Mouse (Mus musculus): ENCODE data around the gene Gpr132. TPM values are rescaled to one million over a fixed set of nuclear protein-coding genes. Genes with fewer than 3 reads are reported as not detected.

Gpr132 gene
- total RNA-seq (2012; rRNA removed), result 6.5 and 6.8 TPM in 2 replicates
- polyA plus RNA-seq (2012; ENCODE audit: insufficient read depth in 1 of 2, insufficient read length in 2 of 2, low read depth in 1 of 2, low replicate concordance in 2 of 2, missing spikeins in 1 of 2), result 1 to 10 TPM in 1 of 2 experiments, not detected in 1; 5.4 TPM

- H3K9me3 ChIP-seq (replicated peaks; ENCODE audit: insufficient read depth, low read length), result no peaks in the 10 kb centered on the region
- DNase-seq (ENCODE audit: low read depth, low spot score), result no peak
- H3K27me3 ChIP-seq (ENCODE audit: control insufficient read depth in 1 of 2, insufficient read depth in 2 of 2, low read length in 2 of 2), result no peaks in the 10 kb centered on the region
- H3K4me1 ChIP-seq (ENCODE audit: control insufficient read depth in 1 of 2, insufficient read depth in 2 of 2, low read length in 2 of 2), result peaks cover 12 to 27% of the 10 kb centered on the region in 2 experiments
- H3K4me3 ChIP-seq (ENCODE audit: control insufficient read depth in 1 of 2, insufficient read depth in 1 of 2, low read depth in 2 of 2, low read length in 2 of 2), result no peak within 1 kb of the TSS
- H3K27ac ChIP-seq (ENCODE audit: control insufficient read depth, low read depth, low read length), result no peak within 1 kb of the TSS
- TF ChIP-seq MEF2A (IDR thresholded peaks at IDR 0.05; ENCODE audit: extremely low read depth, insufficient replicate concordance, low read depth, low read length, poor library complexity, severe bottlenecking) (no peak), CHD1 (IDR thresholded peaks at IDR 0.05; ENCODE audit: low read depth, low read length) (no peak), USF1 (IDR thresholded peaks at IDR 0.05; ENCODE audit: low read depth, low read length) (peak; percentile 60), MYC (IDR thresholded peaks at IDR 0.05; ENCODE audit: low read depth, low read length) (no peak), NELFE (IDR thresholded peaks at IDR 0.05; ENCODE audit: low read depth, low read length) (no peak), RCOR1 (IDR thresholded peaks at IDR 0.05; ENCODE audit: low read depth, low read length) (no peak)
- no peak within 1 kb of the TSS for H3K9ac ChIP-seq (ENCODE audit: control insufficient read depth, low read depth, low read length, poor library complexity, severe bottlenecking)
- H3K79me2 ChIP-seq (ENCODE audit: control insufficient read depth, insufficient read depth, low read length, poor library complexity), result no peaks in the 10 kb centered on the region
- H3K36me3 ChIP-seq (ENCODE audit: control insufficient read depth in 1 of 2, insufficient read depth in 2 of 2, low read length in 2 of 2), result peaks cover 0 to 9% of the 10 kb centered on the region in 2 experiments; a peak in 1 of 4 replicates
Measured at GRCm38 (mm10) chr12:112868178-112869087, at the start of gene Gpr132. TSS of gene Gpr132 (minus strand) at chr12:112868228.

- Histone ChIP-seq H3K9me3 (replicated peaks; ENCODE audit: insufficient read depth, low read length) (no peaks in the 10 kb centered on the region), H3K4me1 (ENCODE audit: control insufficient read depth in 1 of 2, insufficient read depth in 2 of 2, low read length in 2 of 2) (no peaks in the 10 kb centered on the region), H3K79me2 (ENCODE audit: control insufficient read depth, insufficient read depth, low read length, poor library complexity) (no peaks in the 10 kb centered on the region), H3K27me3 (ENCODE audit: control insufficient read depth in 1 of 2, insufficient read depth in 2 of 2, low read length in 2 of 2) (no peaks in the 10 kb centered on the region), H3K36me3 (ENCODE audit: control insufficient read depth in 1 of 2, insufficient read depth in 2 of 2, low read length in 2 of 2) (no peaks in the 10 kb centered on the region), H3K4me3 (ENCODE audit: control insufficient read depth in 1 of 2, insufficient read depth in 1 of 2, low read depth in 2 of 2, low read length in 2 of 2) (no peak overlapping the region), H3K27ac (ENCODE audit: control insufficient read depth, low read depth, low read length) (no peak overlapping the region), H3K9ac (ENCODE audit: control insufficient read depth, low read depth, low read length, poor library complexity, severe bottlenecking) (no peak overlapping the region)
- no peak for DNase-seq (ENCODE audit: low read depth, low spot score)
- TF ChIP-seq ZKSCAN1 (IDR thresholded peaks at IDR 0.05; ENCODE audit: low read depth, low read length) (no peak), TBP (IDR thresholded peaks at IDR 0.05; ENCODE audit: low read depth, low read length) (no peak), RAD21 (IDR thresholded peaks at IDR 0.05; ENCODE audit: low read depth, low read length) (no peak), POLR2AphosphoS2 (IDR thresholded peaks at IDR 0.05; ENCODE audit: low read length) (no peak), GABPA (IDR thresholded peaks at IDR 0.05; ENCODE audit: low read depth, low read length) (no peak), ETS1 (IDR thresholded peaks at IDR 0.05; ENCODE audit: low read depth, low read length) (no peak), ZMIZ1 (IDR thresholded peaks at IDR 0.05; ENCODE audit: low read depth, low read length) (no peak), CHD1 (IDR thresholded peaks at IDR 0.05; ENCODE audit: low read depth, low read length) (no peak), CTCF (IDR thresholded peaks at IDR 0.05 in 2 of 3, conservative IDR thresholded peaks at IDR 0.05 in 1 of 3; ENCODE audit: control insufficient read depth in 1 of 3, insufficient read depth in 1 of 3, low read depth in 2 of 3, low read length in 3 of 3, poor library complexity in 1 of 3, severe bottlenecking in 1 of 3) (no peak), SIN3A (IDR thresholded peaks at IDR 0.05; ENCODE audit: low read length) (no peak), TAL1 (IDR thresholded peaks at IDR 0.05; ENCODE audit: low read length) (no peak), ZC3H11A (IDR thresholded peaks at IDR 0.05; ENCODE audit: low read depth, low read length) (no peak), JUND (IDR thresholded peaks at IDR 0.05; ENCODE audit: low read depth, low read length) (no peak), RCOR1 (IDR thresholded peaks at IDR 0.05; ENCODE audit: low read depth, low read length) (no peak)
Measured at GRCm38 (mm10) chr12:112917486-112917885, 49.5 kb upstream of the Gpr132 start.

Measured in MEL (cell line).